Mouse (Mus musculus) CH12.LX (cell line): ENCODE measurements around the gene Gm49380.

ENCODE experiments used
- CTCF ChIP-seq, 2 experiments: IDR thresholded peaks in 1 of 2; conservative IDR thresholded peaks in 1 of 2; 2 replicates each; pipeline ENCODE4 v1.5.1; 2011 to 2012; ENCODE audit warnings: low read depth in 2 of 2, low read length in 2 of 2, improper control_type of control experiment in 1 of 2, inconsistent platforms in 1 of 2, mild to moderate bottlenecking in 1 of 2, moderate library complexity in 1 of 2
- ETS1 ChIP-seq: conservative IDR thresholded peaks from 2 replicates; pipeline ENCODE4 v1.6.1; 2012; ENCODE audit warnings: low read depth, mild to moderate bottlenecking, inconsistent platforms, low read length, improper control_type of control experiment, moderate library complexity
- KAT2A ChIP-seq: IDR thresholded peaks from 2 replicates; pipeline ENCODE4 v1.6.1; 2012; ENCODE audit warnings: low read length, improper control_type of control experiment, inconsistent platforms; ENCODE audit not compliant: insufficient replicate concordance
- MXI1 ChIP-seq: IDR thresholded peaks from 2 replicates; pipeline ENCODE4 v1.6.1; 2011; ENCODE audit warnings: mild to moderate bottlenecking, low read depth, low read length, improper control_type of control experiment
- TCF12 ChIP-seq: IDR thresholded peaks from 2 replicates; pipeline ENCODE4 v1.6.1; 2014; ENCODE audit warnings: low read depth, mild to moderate bottlenecking, inconsistent platforms, low read length, improper control_type of control experiment
- UBTF ChIP-seq: IDR thresholded peaks from 2 replicates; pipeline ENCODE4 v1.6.1; 2012; ENCODE audit warnings: low read depth, mild to moderate bottlenecking, inconsistent platforms, low read length, improper control_type of control experiment, moderate library complexity

- TF ChIP-seq CTCF (conservative IDR thresholded peaks at IDR 0.05 in 1 of 2, IDR thresholded peaks at IDR 0.05 in 1 of 2; ENCODE audit: low read depth in 2 of 2, low read length in 2 of 2) = no peak
- TF ChIP-seq ETS1 = peak; percentile 56
- TF ChIP-seq UBTF = 0 out of 2 replicates have a peak, but pooled peaks have one; percentile 15
- peak; percentile 80 for TF ChIP-seq TCF12
- no peak for TF ChIP-seq KAT2A
- TF ChIP-seq MXI1 = peak; percentile 93
Observed at GRCm38 (mm10) chr9:44087761-44088455, 25.4 kb downstream of the Gm49380 start.
